Mouse (Mus musculus): ENCODE results near the gene Nefh. TPM values are rescaled to one million over a fixed set of nuclear protein-coding genes. Genes with fewer than 3 reads are reported as not detected.

Gene Nefh
- polyA plus RNA-seq, 1 experiment from 2014 or later: 0.39 TPM

Small RNA genes lying within 50 kb of the gene (microRNA-seq; reads per million reads assigned to microRNA genes)
- gene Mir6918: not detected

Other genes with a start within 250 kb of the Nefh start
- 1,046 and 1,532 TPM in 2 replicates for gene Uqcr10, start 243.7 kb downstream of the Nefh start, polyA plus RNA-seq (2016; fragmentation: Nextera tagmentation; extraction: Ambion mirVana)
- gene Zmat5, start 243.4 kb downstream of the Nefh start, polyA plus RNA-seq (2016; fragmentation: Nextera tagmentation; extraction: Ambion mirVana): 63.4 and 66.7 TPM in 2 replicates
- 0.11 and 0.15 TPM in 2 replicates for gene Cabp7, start 201.3 kb downstream of the Nefh start, polyA plus RNA-seq (2016; fragmentation: Nextera tagmentation; extraction: Ambion mirVana)
- 43.2 and 52.5 TPM in 2 replicates for gene Nf2, start 98.5 kb downstream of the Nefh start, polyA plus RNA-seq (2016; fragmentation: Nextera tagmentation; extraction: Ambion mirVana)
- 43.6 and 60.9 TPM in 2 replicates for gene Nipsnap1, start 74.1 kb downstream of the Nefh start, polyA plus RNA-seq (2016; fragmentation: Nextera tagmentation; extraction: Ambion mirVana)
- gene Thoc5, start 52.7 kb downstream of the Nefh start, polyA plus RNA-seq (2016; fragmentation: Nextera tagmentation; extraction: Ambion mirVana): 32.2 and 36.9 TPM in 2 replicates
- gene Ap1b1, start 38.8 kb upstream of the Nefh start, polyA plus RNA-seq (2016; fragmentation: Nextera tagmentation; extraction: Ambion mirVana): 55.7 and 62.6 TPM in 2 replicates
- gene Rasl10a, start 110.1 kb upstream of the Nefh start, polyA plus RNA-seq (2016; fragmentation: Nextera tagmentation; extraction: Ambion mirVana): 1.1 and 1.4 TPM in 2 replicates
- gene Gas2l1, start 117.3 kb upstream of the Nefh start, polyA plus RNA-seq (2016; fragmentation: Nextera tagmentation; extraction: Ambion mirVana): 27.0 and 34.4 TPM in 2 replicates
- 34.2 and 35.0 TPM in 2 replicates for gene Rhbdd3, start 150.9 kb upstream of the Nefh start, polyA plus RNA-seq (2016; fragmentation: Nextera tagmentation; extraction: Ambion mirVana)
- gene Ewsr1, start 151.2 kb upstream of the Nefh start, polyA plus RNA-seq (2016; fragmentation: Nextera tagmentation; extraction: Ambion mirVana): 569 and 680 TPM in 2 replicates
- 11.8 and 14.6 TPM in 2 replicates for gene Emid1, start 204.2 kb upstream of the Nefh start, polyA plus RNA-seq (2016; fragmentation: Nextera tagmentation; extraction: Ambion mirVana)